Mouse (Mus musculus) Patski (cell line): ENCODE measurements at regions not wholly inside any gene's neighbourhood (a gene's known extent, or its start where the extent isn't known, plus 50 kb on each side); places are given as distances from the start of the nearest gene placed in this dataset.

Experiments
- ATAC-seq: fragments of 100-300 bp; one replicate; pipeline ENCODE4 v1.8.0; 2021
- CTCF ChIA-PET: fragments of 350-600 bp; sonication (Branson Sonifier 250); formaldehyde crosslinking; loops from one replicate; lab custom pipeline; 2022; ENCODE audit warnings: inconsistent platforms; lab: Charles Lee
- POLR2A ChIA-PET: fragments of 350-600 bp; sonication (Branson Sonifier 250); formaldehyde crosslinking; loops from one replicate; lab custom pipeline; 2022; ENCODE audit warnings: antibody characterized with exemption, inconsistent platforms; lab: Charles Lee
- DNase-seq: peaks from one replicate; pipeline ENCODE4 v3.0.0-alpha.2; 2011; ENCODE audit warnings: low read depth, low spot score
- H3K27me3 ChIP-seq: fragments of 371-371 bp; one replicate; pipeline ENCODE4 v1.5.1; 2021
- CTCF ChIP-seq: fragments of 100-300 bp; IDR thresholded peaks from one replicate; pipeline ENCODE4 v1.5.1; 2021
- in situ Hi-C: fragments of 300-500 bp; cut with MboI; formaldehyde crosslinking; loops from 3 replicates; pipeline ENCODE4 v1.11.1; 2018; ENCODE audit warnings: low pct_unique_long_range_greater_than_20kb, mixed read lengths

- no peak for ATAC-seq
- in situ Hi-C loops: loop anchor here (25.0 kb wide), 2 partner anchors 1045 to 1320 kb away; no protein-coding TSS in a partner anchor
- H3K27me3 ChIP-seq: peaks cover 17% of the 10 kb centered on the region
- DNase-seq: no peak
- TF ChIP-seq CTCF: no peak
- ChIA-PET CTCF (no interaction called here), POLR2A (interaction anchor here (0.6 kb wide), 1 partner anchor 10 kb away, joined by 3 read pairs; no protein-coding TSS in a partner anchor)
Observed at GRCm38 (mm10) chr2:159067506-159067905, 272.9 kb downstream of the Dhx35 start.

DNA sequence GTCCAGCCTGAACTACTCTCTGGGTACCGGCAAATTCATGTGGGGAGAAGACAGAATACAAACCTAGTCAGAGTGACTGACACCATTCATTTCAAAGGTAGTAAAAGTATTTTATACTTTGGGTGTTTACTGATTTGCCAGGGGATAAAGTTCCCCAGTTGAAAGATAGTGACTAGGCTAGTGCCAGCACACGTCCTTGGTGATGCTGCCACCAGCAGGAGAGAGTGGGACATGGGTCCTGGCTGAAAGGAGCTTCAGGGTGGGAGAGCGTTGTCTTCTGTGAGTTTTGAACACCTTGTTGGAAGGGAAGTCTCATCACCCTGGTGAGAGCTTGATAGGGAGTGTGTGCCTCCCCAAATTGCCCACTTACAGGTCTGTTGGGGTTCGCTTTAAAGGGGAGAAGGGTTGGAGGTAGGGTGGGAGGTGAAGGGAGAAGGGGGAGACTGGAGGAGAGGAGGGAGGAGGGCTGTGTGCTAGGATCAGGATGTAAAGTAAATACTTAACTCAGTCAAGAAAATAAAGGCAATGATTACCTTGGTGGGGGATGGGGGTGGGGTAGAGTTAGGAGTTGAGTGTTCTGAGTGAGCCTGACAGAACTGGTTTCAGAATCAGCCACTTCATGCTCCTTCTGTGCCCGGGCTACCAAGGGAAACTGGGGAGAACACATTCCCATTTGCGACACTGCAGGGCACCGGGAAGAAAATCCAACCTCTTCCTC is 273.9 kb downstream of the Dhx35 start:
- CTCF ChIA-PET: no interaction called here
- DNase-seq (no peak), ATAC-seq (no peak)
- H3K27me3 ChIP-seq: peaks cover 17% of the 10 kb centered on the region
- in situ Hi-C loops: loop anchor here (25.0 kb wide), 2 partner anchors 1044 to 1319 kb away; no protein-coding TSS in a partner anchor
- POLR2A ChIA-PET: no interaction called here
- TF ChIP-seq CTCF: no peak

GRCm38 (mm10) chr2:159069180-159069579 is 274.6 kb downstream of the Dhx35 start:
- POLR2A ChIA-PET: no interaction called here
- in situ Hi-C loops: loop anchor here (25.0 kb wide), 2 partner anchors 1043 to 1318 kb away; no protein-coding TSS in a partner anchor
- peaks cover 17% of the 10 kb centered on the region for H3K27me3 ChIP-seq
- CTCF ChIA-PET: no interaction called here
- no peak for ATAC-seq
- DNase-seq: no peak
- no peak for TF ChIP-seq CTCF

- ChIA-PET CTCF (no interaction called here), POLR2A (no interaction called here)
- DNase-seq: no peak
- no peak for TF ChIP-seq CTCF
- peaks cover 3% of the 10 kb centered on the region for H3K27me3 ChIP-seq
- no peak for ATAC-seq
- in situ Hi-C loops: loop anchor here (25.0 kb wide), 2 partner anchors 1039 to 1314 kb away; no protein-coding TSS in a partner anchor
Observed at GRCm38 (mm10) chr2:159072997-159073690, 278.5 kb downstream of the Dhx35 start.

DNA sequence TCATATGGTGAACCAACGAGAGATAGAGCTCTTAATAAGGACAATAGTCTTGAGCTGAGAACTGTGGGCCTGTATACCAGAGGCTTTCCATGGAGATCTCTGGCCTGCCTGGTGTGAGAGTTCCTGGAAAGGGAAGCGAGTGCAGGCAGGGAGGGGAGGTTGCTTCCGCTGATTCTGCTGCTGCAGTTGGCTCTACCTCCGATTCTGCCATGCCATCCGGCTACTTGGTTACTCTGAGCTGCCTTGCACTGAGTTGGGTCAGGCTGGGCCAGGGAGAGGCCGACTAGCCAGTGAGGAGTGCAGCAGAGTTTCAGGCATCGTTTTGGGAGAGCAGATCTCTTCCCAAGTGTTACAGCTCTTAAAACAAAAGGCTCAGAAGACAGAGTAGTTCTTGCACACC is 285.2 kb downstream of the Dhx35 start:
- DNase-seq (no peak), ATAC-seq (no peak)
- ChIA-PET POLR2A (no interaction called here), CTCF (no interaction called here)
- in situ Hi-C loops: no loop called here
- H3K27me3 ChIP-seq: no peaks in the 10 kb centered on the region
- no peak for TF ChIP-seq CTCF

- CTCF ChIA-PET: no interaction called here
- TF ChIP-seq CTCF: no peak
- DNase-seq: no peak
- H3K27me3 ChIP-seq: no peaks in the 10 kb centered on the region
- POLR2A ChIA-PET: no interaction called here
- no peak for ATAC-seq
- in situ Hi-C loops: no loop called here
Observed at GRCm38 (mm10) chr2:159080784-159081544, 286.4 kb downstream of the Dhx35 start.

- no peak for ATAC-seq
- ChIA-PET POLR2A (no interaction called here), CTCF (no interaction called here)
- no peak for TF ChIP-seq CTCF
- DNase-seq: no peak
- in situ Hi-C loops: no loop called here
- no peaks in the 10 kb centered on the region for H3K27me3 ChIP-seq
Observed at GRCm38 (mm10) chr2:159086836-159087235, 292.2 kb downstream of the Dhx35 start.

- TF ChIP-seq CTCF: no peak
- ChIA-PET CTCF (no interaction called here), POLR2A (no interaction called here)
- in situ Hi-C loops: no loop called here
- DNase-seq (no peak), ATAC-seq (no peak)
- no peaks in the 10 kb centered on the region for H3K27me3 ChIP-seq
Observed at GRCm38 (mm10) chr2:159088196-159088595, 293.6 kb downstream of the Dhx35 start.

- TF ChIP-seq CTCF: no peak
- in situ Hi-C loops: no loop called here
- no peaks in the 10 kb centered on the region for H3K27me3 ChIP-seq
Observed at GRCm38 (mm10) chr2:159096667-159097066, 302.1 kb downstream of the Dhx35 start.

GRCm38 (mm10) chr2:159134042-159134441 is 339.4 kb downstream of the Dhx35 start:
- H3K27me3 ChIP-seq: no peaks in the 10 kb centered on the region
- TF ChIP-seq CTCF: no peak
- ChIA-PET POLR2A (no interaction called here), CTCF (interaction anchor here (0.7 kb wide), 1 partner anchor 1445 kb away, joined by 3 read pairs; no protein-coding TSS in a partner anchor)
- in situ Hi-C loops: no loop called here
- DNase-seq (no peak), ATAC-seq (no peak)

More at GRCm38 (mm10) chr2:159096667-159097066, 302.1 kb downstream of the Dhx35 start:
- no peak for ATAC-seq
- CTCF ChIA-PET: no interaction called here
- no peak for DNase-seq
- POLR2A ChIA-PET: no interaction called here

DNA sequence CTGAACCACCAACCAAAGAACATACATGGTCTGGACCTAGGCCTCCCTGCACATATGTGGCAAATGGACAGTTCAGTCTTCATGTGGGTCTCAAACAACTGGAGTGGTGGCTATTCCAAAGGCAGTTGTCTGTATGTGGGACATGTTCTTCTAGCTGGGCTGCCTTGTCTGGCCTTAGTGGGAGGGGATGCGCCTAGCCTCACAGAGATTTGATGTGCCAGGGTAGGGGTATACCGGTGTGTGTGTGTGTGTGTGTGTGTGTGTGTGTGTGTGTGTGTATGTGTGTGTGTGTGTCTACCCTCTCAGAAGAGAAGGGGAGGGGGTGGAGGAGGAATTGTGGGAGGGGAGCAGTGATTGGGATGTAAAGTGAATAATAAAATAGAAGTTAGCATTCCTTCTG is 344.0 kb downstream of the Dhx35 start:
- in situ Hi-C loops: no loop called here
- CTCF ChIA-PET: no interaction called here
- no peak for DNase-seq
- no peaks in the 10 kb centered on the region for H3K27me3 ChIP-seq
- TF ChIP-seq CTCF: no peak
- ATAC-seq: no peak
- POLR2A ChIA-PET: no interaction called here
